Mouse (Mus musculus) heart, postnatal 10 days (tissue): ENCODE measurements around the gene Atg2a. TPM values are rescaled to one million over a fixed set of nuclear protein-coding genes. Genes with fewer than 3 reads are reported as not detected.

Experiments used
- DNase-seq, 2 experiments: peaks; one replicate each; pipeline ENCODE4 v3.0.0; 2021
- intact Hi-C: fragments of 180-260 bp; cut with DNase I; formaldehyde crosslinking; loops from one replicate; pipeline ENCODE4 v1.15.1; 2025
- total RNA-seq, 2 experiments: library from RNA; stranded (reverse); gene quantifications; 2 replicates each; pipeline ENCODE4 v1.2.3; 2021

Atg2a gene
- total RNA-seq, 2 experiments from 2014 or later, result 17.7 to 19.0 TPM

- intact Hi-C loops, result loop anchor here (2.0 kb wide), 1 partner anchor 699 kb away; no protein-coding TSS in a partner anchor
- DNase-seq, result no peak
Observed at GRCm38 (mm10) chr19:6245806-6246205, 4.3 kb downstream of the Atg2a start.

- no peak for DNase-seq
- intact Hi-C loops, result no loop called here
Observed at GRCm38 (mm10) chr19:6247526-6248300, 6.2 kb downstream of the Atg2a start.

GRCm38 (mm10) chr19:6253021-6253420 is 11.6 kb downstream of the Atg2a start:
- intact Hi-C loops, result no loop called here
- no peak for DNase-seq

- peak in 1 of 2 experiments; percentile 28 for DNase-seq
- intact Hi-C loops, result no loop called here
Observed at GRCm38 (mm10) chr19:6260428-6260827, 19.0 kb downstream of the Atg2a start.

- intact Hi-C loops, result no loop called here
- DNase-seq, result no peak
Observed at GRCm38 (mm10) chr19:6260946-6261345, 19.5 kb downstream of the Atg2a start.

- intact Hi-C loops, result no loop called here
Observed at GRCm38 (mm10) chr19:6261379-6261778, 19.9 kb downstream of the Atg2a start.

GRCm38 (mm10) chr19:6262222-6262621 is 20.8 kb downstream of the Atg2a start:
- intact Hi-C loops, result loop anchor here (1.0 kb wide), 1 partner anchor 69 kb away; no protein-coding TSS in a partner anchor
- peak; percentile 65 to 86 for DNase-seq

More at GRCm38 (mm10) chr19:6261379-6261778, 19.9 kb downstream of the Atg2a start:
- DNase-seq, result no peak

GRCm38 (mm10) chr19:6262839-6263433 is 21.5 kb downstream of the Atg2a start:
- DNase-seq, result no peak
- intact Hi-C loops, result loop anchor here (1.0 kb wide), 1 partner anchor 68 kb away; no protein-coding TSS in a partner anchor

- no peak for DNase-seq
- intact Hi-C loops, result no loop called here
Observed at GRCm38 (mm10) chr19:6264200-6264599, 22.7 kb downstream of the Atg2a start.

- intact Hi-C loops, result no loop called here
Observed at GRCm38 (mm10) chr19:6264945-6265344, 23.5 kb downstream of the Atg2a start.

GRCm38 (mm10) chr19:6265727-6266182 is 24.3 kb downstream of the Atg2a start:
- intact Hi-C loops, result no loop called here
- DNase-seq, result no peak

More at GRCm38 (mm10) chr19:6264945-6265344, 23.5 kb downstream of the Atg2a start:
- no peak for DNase-seq

- intact Hi-C loops, result loop anchor here (1.0 kb wide), 1 partner anchor 37 kb away; no protein-coding TSS in a partner anchor
Observed at GRCm38 (mm10) chr19:6267306-6268169, 26.1 kb downstream of the Atg2a start.

GRCm38 (mm10) chr19:6268170-6268528 is 26.7 kb downstream of the Atg2a start:
- intact Hi-C loops, result loop anchor here (1.0 kb wide), 1 partner anchor 36 kb away; no protein-coding TSS in a partner anchor
- peak; percentile 89 to 95 for DNase-seq

More at GRCm38 (mm10) chr19:6267306-6268169, 26.1 kb downstream of the Atg2a start:
- peak in 1 of 2 experiments; percentile 32 for DNase-seq

- no peak for DNase-seq
- intact Hi-C loops, result loop anchor here (1.0 kb wide), 1 partner anchor 36 kb away; no protein-coding TSS in a partner anchor
Observed at GRCm38 (mm10) chr19:6268670-6269132, 27.2 kb downstream of the Atg2a start.

GRCm38 (mm10) chr19:6269798-6270475 is 28.5 kb downstream of the Atg2a start:
- DNase-seq, result no peak
- intact Hi-C loops, result no loop called here

- intact Hi-C loops, result no loop called here
- no peak for DNase-seq
Observed at GRCm38 (mm10) chr19:6270661-6271060, 29.2 kb downstream of the Atg2a start.

GRCm38 (mm10) chr19:6271206-6271605 is 29.7 kb downstream of the Atg2a start:
- DNase-seq, result no peak
- intact Hi-C loops, result no loop called here

- intact Hi-C loops, result no loop called here
- DNase-seq, result no peak
Observed at GRCm38 (mm10) chr19:6272053-6272452, 30.6 kb downstream of the Atg2a start.

GRCm38 (mm10) chr19:6272738-6273137 is 31.3 kb downstream of the Atg2a start:
- peak; percentile 55 to 65 for DNase-seq
- intact Hi-C loops, result no loop called here

GRCm38 (mm10) chr19:6273592-6273991 is 32.1 kb downstream of the Atg2a start:
- intact Hi-C loops, result no loop called here
- DNase-seq, result no peak
